Mouse (Mus musculus) embryonic facial prominence, embryonic 11.5 days (tissue): ENCODE data around the gene Ttc33. TPM values are rescaled to one million over a fixed set of nuclear protein-coding genes. Genes with fewer than 3 reads are reported as not detected.
A peak's percentile ranks its signal among the peaks of the same experiment; 100 is the strongest.

Source experiments
- ATAC-seq: fragments of 200-750 bp; cut with Nextera tagmentation; replicated peaks from 2 replicates; pipeline ENCODE4 v1.8.0; 2017; ENCODE audit warnings: low read depth; ENCODE audit not compliant: insufficient number of reproducible peaks, low FRiP score, low TSS enrichment
- DNase-seq: peaks from one replicate; pipeline ENCODE4 v3.0.0-alpha.2; 2015; ENCODE audit warnings: low spot score
- H3K27ac ChIP-seq: fragments of 300-500 bp; sonication (generic); replicated peaks from 2 replicates; pipeline ENCODE4 v1.5.1; 2014; ENCODE audit warnings: mild to moderate bottlenecking, low read depth, low read length, control low read depth
- H3K27me3 ChIP-seq: fragments of 300-500 bp; sonication (generic); 2 replicates; pipeline ENCODE4 v1.6.1; 2014; ENCODE audit warnings: mild to moderate bottlenecking, low read length, moderate library complexity, mixed read lengths; ENCODE audit not compliant: control insufficient read depth, insufficient read depth
- H3K36me3 ChIP-seq: fragments of 300-500 bp; sonication (generic); replicated peaks from 2 replicates; pipeline ENCODE4 v1.6.1; 2014; ENCODE audit warnings: low read depth, mild to moderate bottlenecking, low read length, moderate library complexity, mixed read lengths; ENCODE audit not compliant: control insufficient read depth, insufficient read depth
- H3K4me1 ChIP-seq: fragments of 300-500 bp; sonication (generic); 2 replicates; pipeline ENCODE4 v1.6.1; 2014; ENCODE audit warnings: low read length, mixed read lengths; ENCODE audit not compliant: control insufficient read depth, insufficient read depth
- H3K4me2 ChIP-seq: fragments of 300-500 bp; sonication (generic); 2 replicates; pipeline ENCODE4 v1.6.1; 2014; ENCODE audit warnings: low read depth, mild to moderate bottlenecking, control low read depth, low read length, moderate library complexity
- H3K4me3 ChIP-seq: fragments of 300-500 bp; sonication (generic); 2 replicates; pipeline ENCODE4 v1.5.1; 2014; ENCODE audit warnings: low read depth, low read length, control low read depth
- H3K9ac ChIP-seq: fragments of 300-500 bp; sonication (generic); replicated peaks from 2 replicates; pipeline ENCODE4 v1.6.1; 2014; ENCODE audit warnings: mild to moderate bottlenecking, control low read depth, low read length
- H3K9me3 ChIP-seq: fragments of 300-500 bp; sonication (generic); replicated peaks from 2 replicates; pipeline ENCODE4 v1.6.1; 2016; ENCODE audit warnings: mild to moderate bottlenecking, low read length, inconsistent platforms, mixed read lengths; ENCODE audit not compliant: control insufficient read depth
- WGBS: fragments of 180-500 bp; shearing (Covaris S2); extraction: QIAGEN DNeasy Blood & Tissue Kit; methylation state at CpG from one replicate; pipeline ENCODE4 v1.1.7; 2014; 5-methylcytosine and 5-hydroxymethylcytosine counted together
- polyA plus RNA-seq: library from polyadenylated mRNA; unstranded; fragments of >200 nt; fragmentation: Nextera tagmentation; extraction: Ambion mirVana; gene quantifications from 2 replicates; pipeline ENCODE4 v1.2.1, GENCODE M21; 2014

Ttc33 gene
- polyA plus RNA-seq, 1 experiment from 2014 or later = 50.7 TPM

DNA sequence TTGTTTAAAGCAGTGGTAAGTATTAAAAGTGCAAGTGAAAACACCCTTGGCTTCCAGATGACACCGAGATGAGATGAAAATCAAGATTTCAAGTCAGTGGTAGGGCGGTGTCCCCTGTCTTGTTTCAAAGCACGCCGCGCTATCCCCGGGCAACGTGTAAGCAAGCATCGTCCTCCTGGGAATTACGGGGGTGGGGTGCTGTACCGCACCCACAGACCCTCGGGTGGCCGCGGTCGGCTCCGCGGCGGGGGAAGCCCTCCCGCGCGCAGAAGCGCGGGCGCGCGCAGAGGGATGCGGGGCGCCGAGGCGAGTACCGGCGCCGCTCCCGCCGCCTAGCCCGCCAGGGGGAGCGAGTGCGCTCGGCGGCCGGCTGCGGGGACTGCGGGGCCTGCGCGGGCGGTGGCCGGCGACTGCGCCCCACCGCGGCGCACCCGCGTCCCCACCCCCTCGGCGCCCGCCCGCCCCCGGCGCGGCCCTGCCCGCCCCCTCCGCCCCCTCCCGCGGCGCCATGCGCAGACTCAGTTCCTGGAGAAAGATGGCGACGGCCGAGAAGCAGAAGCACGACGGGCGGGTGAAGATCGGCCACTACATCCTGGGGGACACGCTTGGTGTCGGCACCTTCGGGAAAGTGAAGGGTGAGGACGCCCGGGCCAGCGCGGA is 41.8 kb upstream of the Ttc33 start, which contains the start of gene Prkaa1:
Gene Prkaa1 (plus strand): TSS at position 501 of the 660 bp plus-strand sequence.
- H3K9me3 ChIP-seq = no peaks in the 10 kb centered on the region
- H3K36me3 ChIP-seq = no peaks in the 10 kb centered on the region
- H3K9ac ChIP-seq = peak within 1 kb of the TSS; percentile 75
- no peaks in the 10 kb centered on the region for H3K27me3 ChIP-seq
- H3K4me1 ChIP-seq = no peaks in the 10 kb centered on the region
- peak within 1 kb of the TSS; percentile 73 for H3K4me3 ChIP-seq
- peak within 1 kb of the TSS; percentile 72 for H3K27ac ChIP-seq
- WGBS = under 1% methylated on average over 57 of the region's 80 CpGs
- DNase-seq (peak; percentile 79), ATAC-seq (peak; percentile 90)
- H3K4me2 ChIP-seq = peak within 1 kb of the TSS; percentile 60

DNA sequence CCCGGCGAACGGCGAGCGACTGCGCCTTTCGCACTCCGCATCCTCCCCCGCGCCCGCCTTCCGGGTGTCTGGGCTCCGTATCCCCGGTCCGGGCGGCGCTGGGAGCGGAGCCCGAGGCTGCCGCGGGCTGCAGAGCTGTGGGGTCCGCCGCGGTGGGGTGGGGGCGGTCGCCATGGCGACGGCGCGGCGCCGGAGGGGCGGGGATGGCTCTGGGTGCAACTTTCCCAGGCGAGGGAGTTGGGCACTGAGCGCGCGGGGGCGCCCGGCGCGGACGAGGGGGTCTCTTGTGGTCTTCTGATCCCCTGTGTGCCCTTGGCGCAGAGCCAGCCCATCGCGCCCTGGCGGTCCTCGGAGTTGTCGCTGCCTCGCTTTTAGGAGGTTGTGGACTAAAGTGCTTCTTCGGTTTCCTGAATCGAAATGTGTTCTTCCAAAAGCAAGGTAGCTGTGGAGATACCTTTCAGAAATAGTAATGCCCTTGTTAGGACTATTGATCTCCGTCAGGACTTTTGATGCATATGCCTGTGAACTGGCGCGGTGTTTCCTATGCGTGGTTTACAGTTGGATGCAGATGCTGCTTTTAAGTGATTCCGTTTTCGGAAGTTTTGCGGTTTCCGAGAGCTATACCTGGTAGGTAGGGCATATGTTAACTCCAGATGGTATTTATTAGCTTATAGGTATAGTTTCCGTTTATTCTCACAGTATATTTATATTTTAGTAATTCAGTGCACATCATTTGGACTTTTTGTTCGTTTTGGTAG is 41.1 kb upstream of the Ttc33 start:
- peak; percentile 77 for DNase-seq
- Histone ChIP-seq H3K9me3 (no peaks in the 10 kb centered on the region), H3K36me3 (no peaks in the 10 kb centered on the region), H3K9ac (peak overlapping the region; percentile 75), H3K4me2 (peak overlapping the region; percentile 60), H3K27ac (peak overlapping the region; percentile 72), H3K4me3 (peak overlapping the region; percentile 73), H3K27me3 (no peaks in the 10 kb centered on the region), H3K4me1 (no peaks in the 10 kb centered on the region)
- WGBS = 2% methylated on average over 49 of the region's 61 CpGs
- peak; percentile 87 for ATAC-seq

DNA sequence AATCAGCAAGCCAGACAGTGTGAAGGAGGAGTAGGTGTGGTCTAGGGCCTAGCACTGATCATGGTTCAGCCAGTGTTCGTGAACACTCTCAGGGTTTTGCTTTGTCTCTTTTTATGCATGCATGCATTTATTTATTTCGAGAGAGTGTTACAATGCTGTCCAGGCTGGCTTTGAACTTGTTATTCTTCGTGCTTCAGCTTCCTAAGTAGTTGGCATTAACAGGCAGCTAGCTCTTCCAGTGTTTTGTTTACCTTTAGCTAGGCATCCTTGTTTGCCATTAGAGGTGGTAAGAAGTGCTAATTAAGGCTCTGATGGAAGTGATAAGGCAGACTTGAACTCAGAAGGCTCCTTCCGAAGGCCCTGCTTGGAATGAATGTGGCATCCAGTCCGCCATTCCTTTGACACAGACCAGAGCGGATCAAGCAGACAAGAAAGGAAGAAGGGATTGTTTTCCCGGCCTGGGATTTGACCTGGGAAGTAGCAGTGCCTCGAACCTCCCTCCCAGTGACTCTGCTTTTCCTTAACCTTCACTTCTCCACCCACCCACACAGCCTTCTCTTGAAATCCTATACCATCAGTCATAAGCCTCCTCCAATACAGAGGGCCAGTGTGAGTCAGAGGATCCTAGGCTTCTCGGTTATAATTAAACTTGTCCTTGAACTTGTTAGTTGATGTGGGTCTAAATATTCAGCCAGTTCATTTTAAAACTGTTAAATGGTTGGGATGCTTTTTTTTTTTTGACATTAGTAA is 40.0 kb upstream of the Ttc33 start:
- peak overlapping the region; percentile 11; the same call in 1 of the 2 replicates for H3K4me2 ChIP-seq
- ATAC-seq (no peak), DNase-seq (no peak)
- no peaks in the 10 kb centered on the region for H3K36me3 ChIP-seq
- WGBS = 43% methylated on average over 9 of the region's 9 CpGs
- H3K4me1 ChIP-seq = no peaks in the 10 kb centered on the region
- no peak overlapping the region for H3K27ac ChIP-seq
- peak overlapping the region; percentile 73; the same call in 1 of the 2 replicates for H3K4me3 ChIP-seq
- no peaks in the 10 kb centered on the region for H3K27me3 ChIP-seq
- H3K9ac ChIP-seq = no peak overlapping the region
- no peaks in the 10 kb centered on the region for H3K9me3 ChIP-seq

DNA sequence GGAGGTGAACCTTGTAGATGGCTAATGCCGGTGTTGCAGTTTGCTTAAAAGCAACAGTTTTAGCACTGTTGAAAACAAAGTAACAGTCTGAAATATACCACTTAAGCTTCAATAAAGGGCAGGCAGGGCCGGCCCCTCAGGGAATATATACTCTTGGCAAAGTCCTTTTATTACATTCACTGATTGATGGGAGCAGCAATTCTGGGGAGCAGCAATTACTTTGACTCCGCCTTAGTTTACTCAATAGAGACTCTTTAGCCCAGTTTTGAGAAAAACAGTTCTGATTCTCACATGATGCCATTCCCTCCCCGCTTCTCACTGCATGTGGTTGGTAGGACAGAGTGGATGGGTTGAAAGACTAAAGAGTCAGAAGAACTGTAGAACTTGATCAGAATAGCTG is 36.1 kb upstream of the Ttc33 start:
- no peak for DNase-seq

DNA sequence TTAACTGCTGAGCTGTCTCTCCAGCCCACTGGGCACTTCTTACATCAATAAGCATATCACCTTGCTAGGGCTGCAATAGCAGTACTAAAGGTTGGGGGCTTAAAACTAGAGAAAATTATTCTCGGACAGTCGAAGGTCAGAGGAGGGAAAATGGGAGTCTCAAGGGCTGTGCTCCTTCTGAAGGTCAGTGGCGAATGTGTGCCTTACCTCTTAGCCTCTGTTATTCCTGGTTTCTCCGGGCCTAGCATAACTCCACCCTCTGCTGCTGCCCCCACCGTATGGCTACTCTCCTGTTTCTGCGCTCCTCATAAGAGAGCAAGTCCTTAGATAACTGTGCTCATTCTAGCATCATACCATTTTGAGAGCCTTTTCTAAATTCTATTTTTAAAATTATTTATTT is 33.2 kb upstream of the Ttc33 start:
- Histone ChIP-seq H3K9ac (no peak overlapping the region), H3K27me3 (no peaks in the 10 kb centered on the region), H3K4me1 (no peaks in the 10 kb centered on the region), H3K27ac (no peak overlapping the region), H3K9me3 (no peaks in the 10 kb centered on the region), H3K4me3 (no peak overlapping the region), H3K4me2 (no peak overlapping the region), H3K36me3 (no peaks in the 10 kb centered on the region)
- DNase-seq = no peak
- ATAC-seq = no peak
- 89% methylated on average over 6 of the region's 6 CpGs for WGBS

More for the DNA sequence above, 36.1 kb upstream of the Ttc33 start:
- H3K4me3 ChIP-seq = no peak overlapping the region
- no peaks in the 10 kb centered on the region for H3K36me3 ChIP-seq
- no peak for ATAC-seq
- no peak overlapping the region for H3K27ac ChIP-seq
- H3K4me1 ChIP-seq = no peaks in the 10 kb centered on the region
- no peak overlapping the region for H3K9ac ChIP-seq
- 66% methylated on average over 4 of the region's 4 CpGs for WGBS
- no peaks in the 10 kb centered on the region for H3K9me3 ChIP-seq
- H3K4me2 ChIP-seq = no peak overlapping the region
- no peaks in the 10 kb centered on the region for H3K27me3 ChIP-seq

DNA sequence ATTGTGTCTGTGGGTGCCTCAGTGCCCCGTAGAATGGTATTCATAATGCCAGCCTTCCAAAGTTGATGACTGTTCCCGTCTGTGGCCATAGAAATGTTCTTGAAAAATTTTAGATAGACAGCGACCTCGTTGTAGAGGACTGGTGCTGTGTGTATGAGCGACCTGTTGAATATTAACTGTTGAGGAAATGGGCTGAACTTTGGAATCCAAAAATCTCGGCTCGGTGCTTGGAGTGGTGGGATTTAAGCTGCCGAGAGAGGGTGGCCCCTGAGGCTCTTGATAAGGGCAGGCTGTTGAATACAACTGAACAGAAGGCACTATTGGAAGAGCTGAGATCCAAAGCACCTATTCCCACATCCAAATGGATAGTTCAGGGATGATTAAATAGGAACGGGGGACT is 30.7 kb upstream of the Ttc33 start:
- Histone ChIP-seq H3K4me2 (no peak overlapping the region), H3K9ac (no peak overlapping the region), H3K27ac (no peak overlapping the region), H3K36me3 (no peaks in the 10 kb centered on the region), H3K4me3 (no peak overlapping the region), H3K4me1 (no peaks in the 10 kb centered on the region), H3K9me3 (no peaks in the 10 kb centered on the region), H3K27me3 (no peaks in the 10 kb centered on the region)
- DNase-seq = no peak
- 89% methylated on average over 9 of the region's 9 CpGs for WGBS
- ATAC-seq = no peak

DNA sequence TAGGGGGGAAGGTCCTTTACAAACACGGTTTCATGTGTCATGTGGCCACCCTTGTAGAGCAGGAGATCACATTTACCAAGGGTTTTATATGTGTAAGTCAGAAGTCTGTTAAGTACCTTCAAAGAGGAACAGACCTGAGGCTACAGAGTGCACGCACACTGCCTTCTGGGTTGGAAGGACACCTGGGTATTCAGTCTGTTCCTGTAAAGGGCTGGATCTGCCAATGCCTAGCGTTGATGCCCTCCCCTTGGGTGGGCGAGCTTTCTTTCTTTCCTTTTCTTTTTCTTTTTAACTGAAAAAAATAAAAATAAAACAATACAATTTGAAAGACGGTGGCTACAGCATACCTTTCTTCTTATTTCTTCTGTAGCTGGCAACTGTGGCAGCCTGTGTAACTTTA is 30.2 kb upstream of the Ttc33 start:
- Histone ChIP-seq H3K9me3 (no peaks in the 10 kb centered on the region), H3K4me2 (no peak overlapping the region), H3K36me3 (no peaks in the 10 kb centered on the region), H3K9ac (no peak overlapping the region), H3K4me3 (no peak overlapping the region), H3K4me1 (no peaks in the 10 kb centered on the region), H3K27ac (no peak overlapping the region), H3K27me3 (no peaks in the 10 kb centered on the region)
- ATAC-seq = no peak
- no peak for DNase-seq
- WGBS = 77% methylated on average over 5 of the region's 5 CpGs
